Mouse (Mus musculus): ENCODE results near the gene Timm17b. TPM values are rescaled to one million over a fixed set of nuclear protein-coding genes. Genes with fewer than 3 reads are reported as not detected.

Timm17b gene
- 10 to 100 TPM; 43.0 to 48.2 TPM for total RNA-seq (2023)

DNA sequence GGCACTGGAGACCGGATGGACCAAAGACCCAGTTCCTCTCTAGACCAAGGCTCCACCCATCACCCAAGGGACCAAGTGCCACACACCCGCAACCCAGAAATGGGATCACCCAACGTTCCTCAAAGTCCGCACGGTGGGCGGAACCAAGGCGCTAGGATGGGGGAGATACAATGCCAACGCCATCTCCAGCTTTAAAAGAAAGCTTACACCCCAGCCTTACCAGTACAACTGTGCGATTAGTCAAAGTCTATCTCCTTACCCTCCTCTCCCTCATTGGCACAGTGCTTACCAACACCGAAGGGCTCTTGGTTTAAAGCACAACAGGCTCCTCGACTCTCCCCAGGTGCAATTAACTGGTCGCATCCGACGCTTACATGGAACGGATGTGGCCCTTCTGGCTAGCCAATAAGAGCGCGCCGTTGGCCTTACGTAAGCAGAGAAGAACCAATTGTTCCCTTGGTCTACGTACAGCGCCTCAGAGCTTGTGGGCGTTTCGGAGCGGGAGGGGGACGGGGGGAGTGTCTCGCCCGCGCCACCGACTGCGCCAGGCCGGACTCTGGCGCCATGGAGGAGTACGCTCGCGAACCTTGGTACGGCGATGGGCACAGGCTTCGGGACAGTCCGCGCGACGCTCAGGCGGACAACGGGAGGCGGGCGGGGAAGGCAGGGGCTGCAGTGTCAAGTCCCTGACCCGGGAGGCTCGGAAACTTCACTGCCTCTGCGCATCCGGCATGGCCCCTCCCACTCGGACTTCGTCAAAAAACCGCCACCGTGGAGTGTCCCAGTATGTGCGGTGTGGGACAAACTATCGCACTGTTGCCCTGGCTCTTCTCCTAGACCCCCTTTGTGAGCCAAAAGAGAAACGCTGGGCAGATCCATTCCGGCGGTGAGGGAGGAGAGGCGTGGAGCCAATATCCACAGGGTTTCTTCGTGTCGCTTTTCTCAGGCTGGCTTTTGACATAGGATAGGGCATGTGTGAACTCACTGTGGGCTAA lies at the start of gene Timm17b, which contains the start of gene Pqbp1:
Gene Timm17b (plus strand): TSS at position 478 of the 995 bp plus-strand sequence.
Gene Pqbp1 (minus strand): TSS at position 390 of the 995 bp plus-strand sequence.

DNA sequence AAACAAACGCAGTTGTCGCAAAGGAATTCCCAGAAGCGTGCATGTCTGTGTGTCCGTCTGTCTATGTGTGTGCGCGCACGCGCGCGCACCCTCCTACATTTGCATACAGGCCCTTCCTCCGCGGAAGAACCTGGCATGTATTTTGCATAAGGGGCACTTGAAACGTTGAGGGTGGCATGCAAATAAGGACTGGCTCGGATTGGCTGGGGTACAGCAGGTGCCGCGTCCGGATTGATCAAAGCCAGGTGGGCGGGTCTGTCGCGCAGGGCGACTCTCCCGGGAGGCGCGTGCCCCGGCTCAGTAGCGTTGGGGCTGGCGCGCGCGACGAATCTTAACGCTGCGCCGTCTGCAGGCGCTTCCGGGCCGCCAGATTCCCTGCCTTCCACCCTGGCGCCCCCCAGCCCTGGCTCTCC lies 21.1 kb upstream of the Timm17b start, which contains the start of gene Pim2:
Gene Pim2 (plus strand): TSS at position 256 of the 413 bp plus-strand sequence.

DNA sequence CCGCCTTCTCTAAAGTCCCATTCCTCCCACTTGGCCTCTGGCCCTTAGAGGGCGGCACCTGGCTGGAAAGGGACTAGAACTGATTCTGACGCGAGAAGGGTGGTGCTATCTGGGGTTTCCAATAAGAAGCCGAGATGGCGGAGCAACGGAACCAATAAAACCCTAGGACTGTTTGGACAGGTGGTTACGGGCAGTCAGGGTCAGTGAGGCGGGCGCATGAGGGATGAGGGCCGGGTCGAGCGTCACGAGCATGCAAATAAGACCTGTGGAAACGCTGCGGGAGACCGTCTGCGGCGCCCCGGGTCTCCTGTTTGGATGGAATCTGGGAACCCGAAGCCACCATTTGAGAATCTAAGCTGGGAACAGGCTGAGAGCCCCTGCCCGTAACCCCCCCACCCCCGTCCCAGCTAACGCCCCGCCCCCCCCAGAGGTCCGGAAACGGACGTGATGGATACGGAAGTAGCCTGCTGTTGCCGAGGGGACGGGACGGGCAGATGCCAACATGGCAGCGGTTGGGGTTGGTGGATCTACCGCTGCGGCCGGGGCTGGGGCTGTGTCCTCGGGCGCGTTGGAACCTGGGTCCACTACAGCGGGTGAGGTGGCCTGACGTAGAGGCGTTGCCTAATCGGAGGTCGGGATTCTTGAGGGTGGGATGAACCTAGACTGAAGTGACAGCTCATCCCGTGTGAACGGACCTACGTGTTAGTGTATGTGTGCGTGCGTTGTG lies 15.2 kb upstream of the Timm17b start, which contains the start of gene Slc35a2:
Gene Slc35a2 (plus strand): TSS at position 188 of the 727 bp plus-strand sequence.

DNA sequence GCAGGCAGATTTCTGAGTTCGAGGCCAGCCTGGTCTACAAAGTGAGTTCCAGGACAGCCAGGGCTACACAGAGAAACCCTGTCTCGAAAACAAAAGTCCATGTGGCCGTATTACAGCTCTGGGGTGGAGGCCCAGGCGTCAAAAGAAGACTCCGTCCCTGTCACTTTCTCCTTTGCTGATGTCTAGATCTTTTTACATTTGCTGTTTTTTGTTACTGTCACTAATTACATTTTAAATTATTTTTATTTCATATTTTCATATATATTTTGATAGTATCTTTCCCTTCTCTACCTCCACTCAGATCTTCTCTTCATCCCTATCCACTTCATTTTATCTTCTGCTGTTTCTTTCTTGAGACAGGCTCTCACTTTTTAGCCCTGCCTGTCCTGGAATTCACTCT lies 8.6 kb downstream of the Timm17b start, which contains the start of gene Gm10491:
Gene Gm10491 (minus strand): TSS at position 101 of the 400 bp plus-strand sequence.

DNA sequence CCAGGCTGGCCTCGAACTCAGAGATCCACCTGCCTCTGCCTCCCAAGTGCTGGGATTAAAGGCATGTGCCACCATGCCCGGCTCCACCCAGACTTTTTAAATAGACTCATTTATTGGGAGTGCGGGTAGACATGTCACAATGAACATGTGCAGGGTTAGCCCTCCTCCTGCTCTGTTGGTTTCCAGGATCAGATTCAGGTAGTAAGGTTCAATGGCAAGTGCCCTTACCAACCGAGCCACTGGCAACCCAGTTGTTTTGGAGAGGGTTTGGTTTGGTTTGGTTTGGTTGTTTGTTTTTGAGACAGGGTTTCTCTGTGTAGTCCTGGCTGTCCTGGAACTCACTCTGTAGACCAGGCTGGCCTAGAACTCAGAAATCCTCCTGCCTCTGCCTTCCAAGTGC lies 10.1 kb downstream of the Timm17b start, which contains the start of gene Gm10490:
Gene Gm10490 (plus strand): TSS at position 301 of the 400 bp plus-strand sequence.

DNA sequence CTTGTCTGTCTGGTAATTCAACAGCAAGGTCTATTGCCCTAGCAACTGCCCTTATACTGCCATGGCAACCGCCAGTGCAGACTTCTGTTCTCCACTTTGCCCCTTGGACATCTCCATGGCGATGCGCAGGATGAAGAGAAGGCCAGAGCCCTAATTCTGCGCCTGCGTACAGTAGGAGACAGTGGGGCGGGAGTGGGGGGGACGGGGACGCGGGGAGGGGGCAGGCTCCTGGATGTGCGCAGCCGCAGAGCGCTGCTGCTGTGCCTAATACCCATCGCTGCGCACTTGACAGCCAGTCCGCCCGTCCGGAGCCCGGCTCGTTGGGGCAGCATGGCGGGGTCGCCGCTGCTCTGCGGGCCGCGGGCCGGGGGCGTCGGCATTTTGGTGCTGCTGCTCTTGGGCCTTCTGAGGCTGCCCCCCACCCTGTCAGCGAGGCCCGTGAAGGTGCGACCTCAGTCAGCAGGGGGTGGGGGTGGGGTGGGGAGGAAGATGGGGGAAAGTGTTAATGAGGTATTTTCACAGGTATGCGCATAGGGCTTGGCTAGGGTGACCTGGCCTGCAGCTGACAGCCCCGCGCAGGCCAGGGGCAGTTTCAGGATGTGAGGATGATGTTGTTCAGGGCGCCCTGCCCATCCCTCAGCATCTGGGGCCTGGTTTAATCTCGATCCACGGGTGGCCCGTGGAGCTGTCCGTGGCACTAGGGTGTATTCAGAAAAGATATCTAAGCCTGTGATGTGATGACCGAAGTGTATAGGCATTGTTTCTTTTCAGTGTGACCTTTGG lies 20.6 kb downstream of the Timm17b start, which contains the start of gene Pcsk1n:
Gene Pcsk1n (plus strand): TSS at position 222 of the 783 bp plus-strand sequence.

DNA sequence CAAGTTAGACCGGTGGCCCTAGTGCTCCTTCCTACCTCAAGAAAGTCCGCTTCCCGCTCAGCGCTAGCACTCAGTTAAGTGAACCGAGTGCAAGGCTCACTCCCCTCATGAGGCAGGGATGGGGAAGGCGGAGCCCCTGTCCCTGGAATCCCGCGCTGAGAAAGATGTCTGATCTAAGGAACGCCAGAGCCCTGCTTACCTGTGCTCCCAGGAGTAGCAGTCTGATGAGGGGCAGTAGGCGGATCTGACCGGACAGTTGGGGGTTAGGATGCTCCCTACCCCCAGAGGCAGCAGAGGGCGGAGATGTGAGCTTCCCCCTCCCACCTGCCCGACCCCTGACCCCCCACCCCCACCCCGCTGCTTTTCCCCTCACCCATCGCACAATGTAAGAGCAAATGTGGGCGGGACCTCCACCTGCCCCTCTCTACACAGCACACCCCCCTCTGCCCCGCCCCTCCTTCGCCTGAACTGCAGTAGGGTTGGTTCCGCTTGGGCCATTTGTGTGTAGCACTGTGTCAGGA lies 29.2 kb downstream of the Timm17b start, which contains the start of gene Eras:
Gene Eras (minus strand): TSS at position 338 of the 521 bp plus-strand sequence.

DNA sequence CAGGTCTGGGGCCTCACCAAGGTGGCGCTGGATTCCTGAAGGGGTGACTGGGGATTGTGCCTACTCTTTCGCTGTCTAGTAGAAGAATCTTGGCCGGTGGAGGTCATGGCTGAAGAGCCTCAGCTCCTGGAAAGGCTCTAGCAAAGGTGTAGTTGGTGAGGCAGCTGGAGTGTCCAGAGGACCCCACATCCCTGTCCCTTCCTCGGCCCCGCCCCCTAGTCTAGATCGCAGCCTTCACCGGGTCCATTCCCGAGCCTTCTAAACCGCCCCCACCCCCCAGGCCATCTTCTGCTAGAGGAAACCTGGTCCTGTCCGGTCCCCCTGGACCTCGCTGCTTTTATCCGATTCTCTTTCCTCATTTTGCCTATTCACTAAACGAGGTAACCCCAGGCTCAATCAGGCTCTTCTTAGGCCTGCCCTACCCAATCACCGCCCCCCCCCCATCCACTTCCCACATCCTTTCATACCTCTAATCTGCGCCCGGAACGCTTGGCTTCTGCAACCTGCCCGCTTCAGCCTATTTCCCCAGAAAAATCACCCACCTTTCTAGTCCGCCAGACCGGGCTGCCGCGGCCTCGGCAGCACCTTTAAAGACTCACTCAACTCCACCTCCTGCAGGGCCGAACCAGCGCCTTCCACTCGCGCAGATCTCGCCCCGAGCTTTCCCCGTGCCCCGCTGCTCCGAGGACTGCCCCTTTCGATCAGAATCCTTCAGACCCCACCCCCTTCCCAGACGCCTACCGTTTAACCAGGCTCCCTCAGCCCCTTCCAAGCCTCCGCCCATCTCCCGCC lies 48.1 kb downstream of the Timm17b start, which contains the start of gene Hdac6:
Gene Hdac6 (minus strand): TSS at position 782 of the 792 bp plus-strand sequence.

Other genes with a start within 250 kb of the Timm17b start
- 10 to 100 TPM; 39.9 to 49.9 TPM for gene Prickle3, start 242.1 kb upstream of the Timm17b start, total RNA-seq (2023)
- 100 to 1,000 TPM; 423 to 453 TPM for gene Plp2, start 228.0 kb upstream of the Timm17b start, total RNA-seq (2023)
- gene Magix, start 218.1 kb upstream of the Timm17b start, total RNA-seq (2023), result under 1 TPM in 1 of 2 experiments, not detected in 1; 0.20 TPM
- 10 to 100 TPM; 28.3 to 29.5 TPM for gene Gpkow, start 202.2 kb upstream of the Timm17b start, total RNA-seq (2023)
- gene Wdr45, start 185.0 kb upstream of the Timm17b start, total RNA-seq (2023), result 10 to 100 TPM; 38.2 to 41.9 TPM
- gene Gm45208, start 177.1 kb upstream of the Timm17b start, total RNA-seq (2023), result not detected
- gene Praf2, start 170.9 kb upstream of the Timm17b start, total RNA-seq (2023), result 1 to 10 TPM; 5.0 to 5.5 TPM
- under 1 TPM; 0.57 to 0.90 TPM for gene Ccdc120, start 148.5 kb upstream of the Timm17b start, total RNA-seq (2023)
- 10 to 100 TPM; 68.1 to 79.5 TPM for gene Tfe3, start 136.8 kb upstream of the Timm17b start, total RNA-seq (2023)
- gene Gripap1, start 109.6 kb upstream of the Timm17b start, total RNA-seq (2023), result 100 to 1,000 TPM; 123 to 144 TPM
- 1 to 10 TPM; 1.2 to 7.5 TPM for gene Kcnd1, start 77.1 kb upstream of the Timm17b start, total RNA-seq (2023)
- gene Otud5, start 58.0 kb upstream of the Timm17b start, total RNA-seq (2023), result 100 to 1,000 TPM; 119 to 128 TPM
- gene Pim2, start 21.1 kb upstream of the Timm17b start, total RNA-seq (2023), result 1 to 10 TPM; 2.6 to 4.0 TPM
- 10 to 100 TPM; 22.8 to 23.3 TPM for gene Slc35a2, start 15.3 kb upstream of the Timm17b start, total RNA-seq (2023)
- gene Pqbp1, start 88 bp upstream of the Timm17b start, total RNA-seq (2023), result 10 to 100 TPM; 35.3 to 39.9 TPM
- not detected for gene Gm10491, start 8.5 kb downstream of the Timm17b start, total RNA-seq (2023)
- not detected for gene Gm10490, start 10.2 kb downstream of the Timm17b start, total RNA-seq (2023)
- not detected for gene Pcsk1n, start 20.5 kb downstream of the Timm17b start, total RNA-seq (2023)
- gene Eras, start 29.2 kb downstream of the Timm17b start, total RNA-seq (2023), result not detected
- 10 to 100 TPM in 1 of 2 experiments, 1 to 10 TPM in 1; 7.2 to 10.7 TPM for gene Hdac6, start 48.5 kb downstream of the Timm17b start, total RNA-seq (2023)
- 10 to 100 TPM; 16.6 to 22.9 TPM for gene Gata1, start 78.7 kb downstream of the Timm17b start, total RNA-seq (2023)
- gene Glod5, start 119.1 kb downstream of the Timm17b start, total RNA-seq (2023), result not detected
- 10 to 100 TPM; 31.4 to 35.9 TPM for gene Suv39h1, start 175.4 kb downstream of the Timm17b start, total RNA-seq (2023)
- 100 to 1,000 TPM; 149 to 168 TPM for gene Was, start 191.1 kb downstream of the Timm17b start, total RNA-seq (2023)
- 10 to 100 TPM; 33.7 to 34.7 TPM for gene Wdr13, start 233.5 kb downstream of the Timm17b start, total RNA-seq (2023)
- 100 to 1,000 TPM; 323 to 397 TPM for gene Rbm3, start 246.5 kb downstream of the Timm17b start, total RNA-seq (2023)

All from neutrophil, adult 83 days (primary cell).